Mouse (Mus musculus) E14TG2a.4 (cell line): Measurements from ENCODE around the gene Cir1.

Source experiments
- CTCF ChIP-seq: conservative IDR thresholded peaks from 2 replicates; pipeline ENCODE4 v1.5.1; 2014; ENCODE audit warnings: low read length
- NANOG ChIP-seq: IDR thresholded peaks from 2 replicates; pipeline ENCODE4 v1.6.1; 2014; ENCODE audit warnings: borderline replicate concordance, low read length, mixed read lengths

DNA sequence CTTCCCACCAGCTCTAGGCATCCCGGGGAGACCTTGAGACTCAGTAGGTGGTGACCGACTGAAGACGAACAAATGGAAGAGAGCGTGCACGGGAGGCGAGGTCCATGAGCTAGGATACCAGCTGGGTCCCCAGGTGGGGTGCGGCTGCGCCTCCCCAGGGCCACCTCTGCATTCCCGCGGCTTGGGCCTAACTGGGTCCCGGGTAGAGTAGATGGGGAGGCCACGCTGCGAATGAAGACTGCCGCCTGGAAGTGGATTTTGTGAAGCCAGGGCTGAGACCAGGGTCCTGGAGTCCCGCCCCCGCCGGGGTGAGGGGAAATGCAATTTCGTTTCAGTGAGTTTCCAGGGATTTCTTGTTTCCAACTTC, 34.8 kb downstream of the Cir1 start:
- TF ChIP-seq CTCF (no peak), NANOG (no peak)
